Mouse (Mus musculus) liver, postnatal 0 days (tissue): Measurements from ENCODE around the gene Katnal1.

Experiments
- CTCF ChIP-seq: sonication (generic); IDR thresholded peaks from 2 replicates; pipeline ENCODE4 v1.5.1; 2016; ENCODE audit warnings: antibody characterized with exemption, low read depth
- EP300 ChIP-seq: IDR thresholded peaks from 2 replicates; pipeline ENCODE4 v1.6.1; 2016; ENCODE audit warnings: antibody characterized with exemption, low read depth, mild to moderate bottlenecking

GRCm38 (mm10) chr5:148934457-148934856 is 5.3 kb upstream of the Katnal1 start:
- TF ChIP-seq CTCF (no peak), EP300 (no peak)
